Mouse (Mus musculus): ENCODE measurements around the gene Trmt2b. TPM values are rescaled to one million over a fixed set of nuclear protein-coding genes. Genes with fewer than 3 reads are reported as not detected.

Trmt2b gene
- polyA plus RNA-seq, 1 experiment from 2014 or later, result 16.6 TPM

- no peak for ATAC-seq (replicated peaks; ENCODE audit: low FRiP score, low read depth)
- WGBS, result 83% methylated on average over 3 of the region's 3 CpGs
- Histone ChIP-seq H3K9ac (ENCODE audit: low read depth, low read length) (no peak overlapping the region), H3K9me3 (replicated peaks; ENCODE audit: low read length) (no peaks in the 10 kb centered on the region), H3K4me2 (ENCODE audit: low read length) (no peak overlapping the region), H3K36me3 (ENCODE audit: insufficient read depth, low read length) (no peaks in the 10 kb centered on the region), H3K27ac (no peak overlapping the region), H3K27me3 (ENCODE audit: insufficient read depth, low read length) (no peaks in the 10 kb centered on the region), H3K4me3 (replicated peaks; ENCODE audit: low read depth, low read length) (no peak overlapping the region), H3K4me1 (replicated peaks; ENCODE audit: insufficient read depth, low read length) (no peaks in the 10 kb centered on the region)
- no peak for TF ChIP-seq CTCF (IDR thresholded peaks at IDR 0.05; ENCODE audit: low read depth)
- no peak for DNase-seq (ENCODE audit: low spot score)
Measured at GRCm38 (mm10) chrX:134280531-134280930, 3.7 kb upstream of the Trmt2b start.

DNA sequence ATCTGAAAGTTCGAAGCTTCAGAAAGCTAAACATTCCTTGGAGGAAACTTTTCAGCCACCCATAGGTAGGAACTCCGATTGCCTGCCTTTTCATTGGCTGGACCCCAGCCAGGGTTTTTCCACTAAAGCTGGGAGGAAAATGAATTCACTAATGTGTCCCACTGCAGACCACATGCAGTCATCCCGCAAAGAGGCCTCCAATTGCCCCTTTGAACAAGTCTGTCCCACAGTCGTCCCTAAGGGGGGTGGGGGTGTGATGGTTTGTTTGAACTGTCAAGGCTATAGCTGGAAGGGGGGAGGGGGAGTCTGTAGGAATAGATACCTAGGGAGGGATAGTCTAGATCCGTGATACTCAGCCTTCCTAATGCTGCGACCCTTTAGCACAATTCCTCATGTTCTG lies 1.1 kb downstream of the Trmt2b start:
- no peak overlapping the region; the same call in 1 of the 2 replicates for H3K4me3 ChIP-seq (replicated peaks; ENCODE audit: low read depth, low read length)
- ATAC-seq (replicated peaks; ENCODE audit: low FRiP score, low read depth) (no peak), DNase-seq (ENCODE audit: low spot score) (peak; percentile 11)
- no peaks in the 10 kb centered on the region for H3K36me3 ChIP-seq (ENCODE audit: insufficient read depth, low read length)
- no peak overlapping the region for H3K9ac ChIP-seq (ENCODE audit: low read depth, low read length)
- 38% methylated on average over 6 of the region's 6 CpGs for WGBS
- H3K27me3 ChIP-seq (ENCODE audit: insufficient read depth, low read length), result no peaks in the 10 kb centered on the region
- H3K9me3 ChIP-seq (replicated peaks; ENCODE audit: low read length), result no peaks in the 10 kb centered on the region
- H3K4me1 ChIP-seq (replicated peaks; ENCODE audit: insufficient read depth, low read length), result no peaks in the 10 kb centered on the region
- no peak for TF ChIP-seq CTCF (IDR thresholded peaks at IDR 0.05; ENCODE audit: low read depth)
- peak overlapping the region; percentile 49 for H3K4me2 ChIP-seq (ENCODE audit: low read length)
- H3K27ac ChIP-seq, result peak overlapping the region; percentile 78

- Histone ChIP-seq H3K9me3 (replicated peaks; ENCODE audit: low read length) (no peaks in the 10 kb centered on the region), H3K4me3 (replicated peaks; ENCODE audit: low read depth, low read length) (no peak overlapping the region), H3K9ac (ENCODE audit: low read depth, low read length) (no peak overlapping the region), H3K4me1 (replicated peaks; ENCODE audit: insufficient read depth, low read length) (no peaks in the 10 kb centered on the region), H3K27ac (no peak overlapping the region), H3K36me3 (ENCODE audit: insufficient read depth, low read length) (0 out of 2 replicates have a peak, but pooled peaks cover 3% of the 10 kb centered on the region), H3K4me2 (ENCODE audit: low read length) (no peak overlapping the region), H3K27me3 (ENCODE audit: insufficient read depth, low read length) (no peaks in the 10 kb centered on the region)
- no peak for ATAC-seq (replicated peaks; ENCODE audit: low FRiP score, low read depth)
- WGBS, result 78% methylated on average over 11 of the region's 11 CpGs
- TF ChIP-seq CTCF (IDR thresholded peaks at IDR 0.05; ENCODE audit: low read depth), result no peak
- DNase-seq (ENCODE audit: low spot score), result no peak
Measured at GRCm38 (mm10) chrX:134262129-134262528, 14.7 kb downstream of the Trmt2b start.

- no peaks in the 10 kb centered on the region for H3K27me3 ChIP-seq (ENCODE audit: insufficient read depth, low read length)
- WGBS, result 75% methylated on average over 5 of the region's 5 CpGs
- no peak for TF ChIP-seq CTCF (IDR thresholded peaks at IDR 0.05; ENCODE audit: low read depth)
- H3K9me3 ChIP-seq (replicated peaks; ENCODE audit: low read length), result no peaks in the 10 kb centered on the region
- DNase-seq (ENCODE audit: low spot score) (no peak), ATAC-seq (replicated peaks; ENCODE audit: low FRiP score, low read depth) (no peak)
- no peak overlapping the region for H3K27ac ChIP-seq
- no peak overlapping the region for H3K9ac ChIP-seq (ENCODE audit: low read depth, low read length)
- H3K36me3 ChIP-seq (ENCODE audit: insufficient read depth, low read length), result 0 out of 2 replicates have a peak, but pooled peaks cover 3% of the 10 kb centered on the region
- no peak overlapping the region for H3K4me3 ChIP-seq (replicated peaks; ENCODE audit: low read depth, low read length)
- H3K4me2 ChIP-seq (ENCODE audit: low read length), result no peak overlapping the region
- H3K4me1 ChIP-seq (replicated peaks; ENCODE audit: insufficient read depth, low read length), result no peaks in the 10 kb centered on the region
Measured at GRCm38 (mm10) chrX:134261191-134261590, 15.6 kb downstream of the Trmt2b start.

GRCm38 (mm10) chrX:134248202-134248601 lies 28.6 kb downstream of the Trmt2b start:
- Histone ChIP-seq H3K9me3 (replicated peaks; ENCODE audit: low read length) (no peaks in the 10 kb centered on the region), H3K4me2 (ENCODE audit: low read length) (no peak overlapping the region), H3K36me3 (ENCODE audit: insufficient read depth, low read length) (no peaks in the 10 kb centered on the region), H3K4me3 (replicated peaks; ENCODE audit: low read depth, low read length) (no peak overlapping the region), H3K4me1 (replicated peaks; ENCODE audit: insufficient read depth, low read length) (no peaks in the 10 kb centered on the region), H3K27me3 (ENCODE audit: insufficient read depth, low read length) (no peaks in the 10 kb centered on the region), H3K27ac (no peak overlapping the region), H3K9ac (ENCODE audit: low read depth, low read length) (no peak overlapping the region)
- no peak for TF ChIP-seq CTCF (IDR thresholded peaks at IDR 0.05; ENCODE audit: low read depth)
- 60% methylated on average over 2 of the region's 2 CpGs for WGBS
- no peak for DNase-seq (ENCODE audit: low spot score)
- no peak for ATAC-seq (replicated peaks; ENCODE audit: low FRiP score, low read depth)

- no peak overlapping the region for H3K27ac ChIP-seq
- ATAC-seq (replicated peaks; ENCODE audit: low FRiP score, low read depth) (no peak), DNase-seq (ENCODE audit: low spot score) (no peak)
- H3K4me1 ChIP-seq (replicated peaks; ENCODE audit: insufficient read depth, low read length), result no peaks in the 10 kb centered on the region
- WGBS, result 88% methylated on average over 10 of the region's 10 CpGs
- H3K4me3 ChIP-seq (replicated peaks; ENCODE audit: low read depth, low read length), result no peak overlapping the region
- no peaks in the 10 kb centered on the region for H3K27me3 ChIP-seq (ENCODE audit: insufficient read depth, low read length)
- H3K9me3 ChIP-seq (replicated peaks; ENCODE audit: low read length), result no peaks in the 10 kb centered on the region
- TF ChIP-seq CTCF (IDR thresholded peaks at IDR 0.05; ENCODE audit: low read depth), result no peak
- H3K36me3 ChIP-seq (ENCODE audit: insufficient read depth, low read length), result no peaks in the 10 kb centered on the region
- no peak overlapping the region for H3K4me2 ChIP-seq (ENCODE audit: low read length)
- H3K9ac ChIP-seq (ENCODE audit: low read depth, low read length), result no peak overlapping the region
Measured at GRCm38 (mm10) chrX:134245946-134246345, 30.8 kb downstream of the Trmt2b start.

DNA sequence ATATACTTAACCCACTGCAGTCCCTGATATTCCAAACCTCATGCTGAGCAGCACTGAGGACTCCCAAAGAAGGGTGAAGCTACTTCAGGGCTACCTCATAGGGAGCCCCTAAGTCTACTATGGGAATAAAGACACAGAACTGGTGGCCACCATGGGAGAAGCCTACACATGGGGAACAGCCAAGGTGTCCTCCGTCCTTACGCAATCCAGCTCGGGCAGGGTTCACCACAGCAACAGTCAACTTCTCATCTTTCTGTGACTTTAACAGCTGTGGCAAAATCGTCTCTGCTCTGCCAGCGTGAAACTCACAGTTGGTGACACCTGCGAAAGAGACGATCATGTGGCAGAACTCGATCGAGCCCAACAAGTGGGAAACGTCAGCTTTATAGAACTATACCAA lies 38.5 kb downstream of the Trmt2b start:
- H3K4me3 ChIP-seq (replicated peaks; ENCODE audit: low read depth, low read length), result no peak overlapping the region
- H3K4me1 ChIP-seq (replicated peaks; ENCODE audit: insufficient read depth, low read length), result no peaks in the 10 kb centered on the region
- no peaks in the 10 kb centered on the region for H3K9me3 ChIP-seq (replicated peaks; ENCODE audit: low read length)
- H3K36me3 ChIP-seq (ENCODE audit: insufficient read depth, low read length), result 0 out of 2 replicates have a peak, but pooled peaks cover 3% of the 10 kb centered on the region
- DNase-seq (ENCODE audit: low spot score) (no peak), ATAC-seq (replicated peaks; ENCODE audit: low FRiP score, low read depth) (no peak)
- no peak overlapping the region for H3K4me2 ChIP-seq (ENCODE audit: low read length)
- H3K27ac ChIP-seq, result no peak overlapping the region
- TF ChIP-seq CTCF (IDR thresholded peaks at IDR 0.05; ENCODE audit: low read depth), result no peak
- no peaks in the 10 kb centered on the region for H3K27me3 ChIP-seq (ENCODE audit: insufficient read depth, low read length)
- H3K9ac ChIP-seq (ENCODE audit: low read depth, low read length), result no peak overlapping the region
- WGBS, result 90% methylated on average over 10 of the region's 10 CpGs
